Mouse (Mus musculus) ovary, postnatal 14 days (tissue): ENCODE results near the gene Atp5d.

Source experiments
- DNase-seq: peaks from one replicate; pipeline ENCODE4 v3.0.0; 2022; ENCODE audit warnings: low spot score

The Atp5d gene

DNA sequence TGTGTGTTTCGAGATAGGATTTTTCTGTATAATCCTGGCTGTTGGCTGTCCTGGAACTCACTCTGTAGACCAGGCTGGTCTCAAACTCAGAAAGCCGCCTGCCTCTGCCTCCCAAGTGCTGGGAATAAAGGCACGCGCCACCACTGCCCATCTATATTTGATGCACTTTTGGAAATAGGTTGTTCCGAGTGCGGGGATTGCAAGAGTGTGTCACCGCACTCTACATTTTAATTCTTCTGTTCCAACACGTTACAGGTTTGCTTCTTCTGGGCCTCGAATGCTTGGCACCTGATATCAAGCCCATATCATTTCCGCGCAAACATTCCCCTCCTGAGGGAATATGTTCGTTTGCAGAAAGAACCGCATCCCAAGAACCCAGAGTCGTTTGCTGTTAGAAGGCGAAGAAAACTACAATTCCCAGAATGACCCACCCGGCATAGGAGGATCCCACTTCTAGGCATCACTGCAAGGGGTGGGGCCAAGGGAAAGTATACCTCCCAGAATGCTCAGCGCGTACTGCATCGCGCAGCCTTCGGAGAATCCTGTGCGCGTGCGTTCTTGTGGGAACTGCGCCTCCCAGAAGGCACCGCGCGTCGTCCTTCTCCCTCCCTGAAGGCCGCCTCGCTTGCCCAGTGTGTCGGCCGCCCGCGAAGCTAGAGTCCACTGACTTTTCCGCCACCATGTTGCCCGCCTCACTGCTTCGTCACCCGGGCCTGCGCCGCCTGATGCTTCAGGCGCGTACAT is 3.5 kb downstream of the Atp5d start:
- no peak for DNase-seq

DNA sequence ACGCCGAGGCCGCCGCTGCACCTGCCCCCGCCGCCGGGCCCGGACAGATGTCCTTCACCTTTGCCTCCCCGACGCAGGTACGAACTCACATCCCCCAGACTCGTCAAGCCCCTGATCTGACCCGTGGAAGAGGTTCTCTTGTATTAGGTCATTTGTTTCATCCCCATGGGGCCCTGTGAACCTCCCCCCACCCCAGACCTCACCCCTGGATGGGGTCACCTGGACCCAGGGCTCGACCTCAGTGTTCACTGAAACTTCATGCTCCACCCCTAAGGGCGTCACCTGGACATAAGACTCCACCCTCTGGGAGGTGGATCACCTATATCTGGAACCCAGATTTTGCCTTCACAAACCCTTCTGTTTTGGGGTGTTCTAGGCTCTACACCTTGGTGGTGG is 4.1 kb downstream of the Atp5d start:
- DNase-seq: no peak

DNA sequence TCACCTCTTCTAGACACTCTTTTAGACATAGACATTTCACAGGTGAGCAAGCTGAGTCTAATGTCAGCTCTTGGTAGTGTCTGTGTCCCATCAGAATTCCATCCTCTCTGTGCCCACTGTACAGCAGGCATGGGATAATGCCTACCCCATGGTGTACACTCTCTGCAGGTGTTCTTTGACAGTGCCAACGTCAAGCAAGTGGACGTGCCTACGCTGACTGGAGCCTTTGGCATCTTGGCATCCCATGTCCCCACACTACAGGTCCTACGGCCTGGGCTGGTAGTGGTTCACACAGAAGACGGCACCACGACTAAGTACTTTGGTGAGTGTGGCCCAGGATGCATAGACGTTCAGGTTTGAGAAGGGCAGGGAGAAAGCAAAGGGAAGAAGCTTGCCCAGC is 5.2 kb downstream of the Atp5d start:
- DNase-seq: no peak

DNA sequence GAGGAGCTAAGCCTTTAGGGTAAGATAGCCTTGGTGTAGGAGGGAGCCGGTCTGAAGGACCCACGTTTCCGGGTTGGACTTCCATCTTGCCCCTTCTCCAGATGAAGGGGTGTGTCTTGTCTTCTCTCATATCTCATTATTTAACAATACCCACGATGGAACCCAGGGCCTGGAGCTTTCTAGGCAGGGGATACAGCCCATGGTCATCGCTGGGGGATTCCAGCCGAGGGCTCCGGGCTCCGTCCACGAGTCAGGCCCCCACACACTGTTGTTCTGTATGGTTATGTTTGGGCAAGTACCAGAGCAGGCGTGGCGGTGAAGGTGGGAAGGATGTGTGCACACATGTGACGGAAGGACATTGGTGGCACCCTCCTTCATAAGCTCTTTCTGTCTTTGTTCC is 5.7 kb downstream of the Atp5d start:
- no peak for DNase-seq

DNA sequence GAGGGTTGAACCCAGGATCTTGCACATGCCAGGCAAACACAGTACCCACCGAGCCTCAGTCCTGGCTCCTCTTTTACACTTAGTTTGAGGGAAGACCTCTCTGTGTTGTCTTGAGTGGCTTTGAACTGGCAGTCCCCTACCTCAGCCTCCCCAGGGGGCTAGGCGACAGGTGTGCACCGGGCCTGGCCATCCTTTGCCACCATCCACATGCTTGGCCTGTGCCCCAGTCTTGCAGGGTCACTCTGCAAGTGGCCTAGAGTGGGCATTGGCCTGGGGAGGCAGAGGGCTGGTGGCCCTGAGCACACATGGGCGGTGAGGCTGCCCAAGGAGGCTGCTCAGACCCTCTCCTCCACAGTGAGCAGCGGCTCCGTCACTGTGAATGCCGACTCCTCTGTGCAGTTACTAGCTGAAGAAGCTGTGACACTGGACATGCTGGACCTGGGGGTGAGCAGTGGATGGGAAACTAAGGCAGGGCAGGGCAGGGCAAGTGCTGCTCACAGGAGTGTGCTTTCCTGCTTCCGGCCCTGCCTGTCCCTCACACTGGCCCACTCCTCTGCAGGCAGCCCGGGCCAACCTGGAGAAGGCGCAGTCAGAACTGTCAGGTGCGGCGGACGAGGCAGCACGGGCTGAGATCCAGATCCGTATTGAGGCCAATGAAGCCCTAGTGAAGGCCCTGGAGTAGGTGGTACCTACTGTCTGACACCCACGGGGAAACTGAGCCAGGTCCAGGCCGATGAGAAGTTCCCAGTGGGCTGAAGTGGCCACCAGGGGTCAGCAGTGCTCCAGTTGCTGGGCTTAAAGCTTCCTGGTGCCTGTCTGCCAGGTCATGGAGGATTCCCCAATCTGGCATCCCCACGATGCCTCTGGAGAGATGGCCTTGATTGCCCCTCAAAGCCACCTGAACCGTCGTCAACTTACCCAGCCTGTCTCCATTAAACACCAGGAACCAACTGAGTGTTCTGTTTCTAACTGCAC is 6.7 kb downstream of the Atp5d start:
- no peak for DNase-seq

DNA sequence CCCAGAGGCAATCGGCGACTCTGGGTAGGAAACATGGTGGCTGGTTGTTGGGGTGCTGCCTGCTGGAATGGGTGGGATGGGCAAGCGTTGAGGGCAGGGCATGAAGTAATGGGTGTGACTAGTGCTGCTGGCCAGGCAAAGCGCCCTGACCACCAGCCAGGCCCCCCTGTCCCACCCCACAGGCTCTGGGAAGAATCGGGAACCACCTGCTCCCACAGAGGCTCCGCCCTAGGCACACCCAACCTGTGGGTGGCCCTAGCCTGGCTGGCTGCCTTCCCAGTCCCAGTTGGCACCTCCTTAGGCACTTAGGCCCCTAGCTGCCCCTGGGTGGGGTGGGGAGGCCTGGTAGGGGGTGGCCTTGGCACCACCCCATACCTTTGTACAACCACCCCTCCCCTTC is 7.5 kb downstream of the Atp5d start:
- DNase-seq: no peak

DNA sequence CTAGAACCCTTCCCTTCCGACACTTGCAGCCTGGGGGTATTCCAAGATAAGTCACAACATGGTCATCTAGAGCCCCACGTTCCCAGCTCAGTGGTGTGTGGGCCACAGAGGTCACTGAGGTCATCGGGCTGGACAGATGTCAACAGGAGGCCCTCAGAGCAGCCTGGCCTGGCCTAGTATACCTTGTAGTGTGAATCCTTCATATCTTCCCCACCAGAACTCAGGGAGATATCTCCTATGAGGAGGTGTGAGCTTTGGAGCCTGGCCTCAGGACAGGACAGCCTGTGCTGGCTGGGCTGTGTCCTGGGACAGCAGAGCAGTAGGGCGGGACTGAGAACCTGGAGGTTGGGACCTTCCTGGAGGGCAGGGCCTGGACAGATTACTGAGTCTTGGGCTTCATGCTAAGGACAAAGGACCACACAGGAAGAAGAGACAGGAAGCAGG is 8.2 kb downstream of the Atp5d start:
- DNase-seq: no peak

DNA sequence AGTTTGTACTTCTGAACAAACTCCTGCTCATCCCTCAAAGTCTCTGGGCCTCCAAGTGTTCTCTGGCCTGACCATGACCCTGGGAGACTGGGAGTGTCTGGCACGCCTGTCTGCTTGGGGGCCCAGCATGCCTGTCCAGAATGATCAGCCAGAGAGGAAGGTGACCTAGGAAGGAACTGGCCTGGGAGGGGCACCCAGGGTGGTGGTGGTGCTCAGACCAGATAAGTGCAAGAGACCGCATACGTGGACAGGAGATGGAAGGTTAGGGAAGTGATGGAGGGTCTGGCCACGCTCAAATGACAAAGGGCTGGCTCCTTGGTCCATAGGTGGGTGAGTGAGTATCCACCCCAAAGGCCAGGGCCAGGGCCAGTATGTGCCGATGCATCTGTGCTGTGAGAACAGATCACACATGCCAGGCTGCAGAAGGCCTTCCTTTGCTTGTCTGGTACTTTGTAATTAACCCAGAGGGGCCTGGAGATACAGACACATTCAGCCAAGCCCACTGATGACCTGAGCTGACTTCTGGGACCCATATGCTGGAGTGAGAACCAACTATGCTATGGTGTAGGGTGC is 8.8 kb downstream of the Atp5d start:
- no peak for DNase-seq

DNA sequence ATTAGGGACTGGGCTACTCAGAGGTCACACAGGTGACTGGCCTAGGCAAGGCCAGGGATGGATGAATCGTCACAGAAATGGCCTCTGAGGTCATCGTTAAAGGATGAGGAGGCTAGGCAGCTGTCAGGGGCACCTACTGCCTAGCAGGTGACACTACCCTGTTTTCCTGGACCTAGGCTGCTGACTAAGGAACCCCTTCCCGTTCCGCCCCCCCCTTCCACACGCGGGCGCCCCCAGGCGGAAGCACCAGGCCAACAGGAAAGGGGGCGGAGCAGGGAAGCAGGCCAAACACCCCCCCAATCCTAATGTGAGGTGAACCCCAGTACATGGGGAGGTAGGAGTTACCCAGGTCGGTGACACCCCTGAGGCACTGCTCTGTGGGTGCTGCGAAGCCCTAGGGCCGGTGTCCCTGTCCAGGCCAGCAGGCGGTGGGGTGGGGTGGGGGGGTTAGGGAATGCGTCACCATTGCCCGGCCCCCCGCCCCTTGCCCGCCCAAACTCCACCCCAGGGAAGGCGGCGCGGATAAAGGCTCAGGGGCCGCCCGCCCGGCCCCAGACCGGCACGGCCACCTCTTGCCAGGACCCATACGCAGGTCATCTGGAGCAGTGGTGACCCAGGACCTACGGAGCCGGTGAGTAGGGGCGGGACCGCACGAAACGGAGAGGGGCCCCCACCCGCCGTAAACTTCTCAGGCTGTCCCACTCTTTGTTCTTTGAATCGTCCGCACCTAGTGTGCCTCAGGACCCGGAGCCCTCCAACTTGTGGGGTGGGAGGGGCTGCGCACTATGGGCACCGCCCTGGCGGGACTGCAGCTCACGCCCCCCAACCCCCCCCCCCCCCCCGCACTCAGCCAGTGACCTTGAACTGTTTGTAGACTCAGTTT is 9.5 kb downstream of the Atp5d start, which contains the start of gene Midn:
TSS of gene Midn (plus strand) at position 554 of the 883 bp plus-strand sequence.
- no peak for DNase-seq

DNA sequence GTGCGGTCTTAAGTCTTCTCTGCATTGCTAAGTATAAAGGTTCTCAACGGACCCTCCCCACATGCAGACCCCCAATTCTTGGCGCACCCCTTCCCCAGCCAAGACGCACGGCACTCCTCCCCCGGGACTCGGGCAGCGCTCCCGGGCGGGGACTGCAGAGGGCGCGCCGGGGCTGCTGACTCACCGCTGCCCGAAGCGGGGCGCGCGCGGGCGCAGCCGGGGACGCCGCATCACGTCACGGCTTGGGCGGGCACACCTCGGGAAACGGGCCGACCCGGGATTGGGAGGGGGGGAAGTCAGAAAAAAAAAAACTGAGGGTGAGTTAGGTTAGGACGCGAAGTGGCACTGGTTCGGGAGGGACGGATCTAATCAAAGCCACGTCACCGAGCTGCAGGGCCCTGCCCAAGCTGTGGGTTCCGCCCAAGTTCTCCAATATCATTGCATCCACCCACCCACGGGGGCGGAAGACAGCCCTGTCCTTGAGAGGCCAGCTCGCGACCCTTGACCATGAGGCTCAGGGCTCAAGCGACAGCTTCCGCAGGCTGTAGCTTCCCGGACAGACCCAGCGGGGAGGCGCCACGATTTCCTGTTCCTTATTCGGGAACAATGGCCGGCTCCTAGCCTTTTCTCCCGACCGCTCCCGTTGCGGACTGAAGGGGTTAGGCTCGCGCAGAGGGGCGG is 10.3 kb downstream of the Atp5d start:
- DNase-seq: peak; percentile 94

DNA sequence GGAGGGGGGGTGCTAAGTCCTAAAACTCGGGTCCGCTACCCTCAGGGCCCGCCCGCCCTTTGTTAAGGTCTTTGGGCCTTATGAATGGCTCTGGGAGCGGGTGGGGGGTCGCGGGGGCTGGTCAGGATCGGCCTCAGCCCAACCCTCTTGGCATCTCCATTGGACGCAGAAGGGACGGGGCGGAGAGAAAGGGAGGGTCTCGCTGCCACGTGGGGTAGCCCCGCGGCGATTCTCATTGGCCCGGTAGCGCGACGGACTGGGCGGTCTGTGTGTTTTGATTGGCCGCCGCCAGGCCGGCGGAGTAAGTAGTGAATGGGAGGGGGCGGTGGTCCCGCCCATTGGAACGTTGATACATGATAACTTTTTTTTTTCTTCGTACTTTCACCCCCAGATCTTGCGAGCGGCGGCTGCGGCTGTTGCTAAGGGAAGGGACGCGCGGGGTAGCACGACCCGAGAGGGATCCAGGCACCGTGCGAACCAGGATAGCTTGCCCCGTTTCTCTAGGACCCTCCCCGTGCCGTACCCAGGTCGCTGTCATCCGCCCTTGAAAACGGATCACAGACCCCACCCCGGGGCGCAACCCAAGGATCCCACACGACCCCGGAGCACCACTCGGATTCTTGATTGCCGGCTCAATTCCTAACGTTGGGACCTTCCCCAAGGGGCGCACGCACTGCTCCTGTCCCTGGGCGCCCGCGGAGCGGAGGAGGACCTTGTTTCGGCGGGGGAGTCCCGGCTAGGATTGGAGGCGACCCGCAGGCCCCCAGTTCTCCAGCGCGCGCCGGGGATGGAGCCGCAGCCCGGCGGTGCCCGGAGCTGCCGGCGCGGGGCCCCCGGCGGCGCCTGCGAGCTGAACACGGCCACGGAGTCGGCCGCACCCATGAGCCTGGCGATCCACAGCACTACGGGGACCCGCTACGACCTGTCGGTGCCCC is 11.1 kb downstream of the Atp5d start:
- peak; percentile 91 for DNase-seq

DNA sequence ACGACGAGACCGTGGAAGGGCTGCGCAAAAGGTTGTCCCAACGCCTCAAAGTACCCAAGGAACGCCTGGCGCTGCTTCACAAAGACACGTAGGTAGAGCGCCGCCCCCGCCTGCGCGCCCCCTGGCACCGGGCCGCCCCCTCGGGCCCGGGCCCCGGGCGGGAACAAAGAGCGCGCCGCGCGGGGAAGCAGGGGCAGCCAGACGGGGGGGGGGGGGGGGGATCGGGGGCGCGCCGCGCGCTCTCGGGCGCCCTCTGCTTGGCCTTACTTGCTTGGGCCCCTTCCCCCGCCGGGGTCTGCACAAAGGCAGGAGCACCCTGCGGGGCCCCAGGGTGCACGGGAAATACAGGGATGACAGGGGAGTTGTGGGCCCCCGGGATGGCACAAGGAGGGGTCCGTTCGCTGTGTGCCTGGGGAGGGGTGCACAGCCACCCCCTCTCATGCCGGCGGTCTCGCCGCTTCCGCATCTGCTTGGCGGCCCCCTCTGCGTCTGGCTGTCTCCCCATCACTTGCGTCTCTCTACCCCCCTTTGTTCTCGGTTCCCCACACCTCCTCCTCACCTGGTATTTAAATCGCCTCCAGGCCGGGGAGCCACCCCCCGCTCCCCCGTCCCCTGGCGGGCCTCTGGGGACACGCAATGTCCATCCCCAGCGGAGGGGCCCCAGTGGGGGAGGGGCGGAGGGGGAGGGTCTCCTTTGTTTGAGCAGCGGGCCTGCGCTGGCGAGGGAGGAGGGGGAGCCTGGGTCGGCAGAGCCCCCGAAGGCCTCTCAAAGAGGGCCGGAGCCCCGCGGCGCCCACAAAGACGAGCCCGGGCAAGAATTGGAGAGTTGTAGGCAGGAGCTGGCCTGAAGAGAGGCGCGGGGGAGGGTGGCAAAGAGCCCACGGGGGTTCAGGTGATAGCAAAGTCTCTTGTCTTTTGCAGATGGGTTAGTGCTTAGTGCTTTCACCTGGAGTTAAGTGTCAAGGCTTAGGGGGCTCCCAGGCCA is 12.1 kb downstream of the Atp5d start:
- DNase-seq: no peak

DNA sequence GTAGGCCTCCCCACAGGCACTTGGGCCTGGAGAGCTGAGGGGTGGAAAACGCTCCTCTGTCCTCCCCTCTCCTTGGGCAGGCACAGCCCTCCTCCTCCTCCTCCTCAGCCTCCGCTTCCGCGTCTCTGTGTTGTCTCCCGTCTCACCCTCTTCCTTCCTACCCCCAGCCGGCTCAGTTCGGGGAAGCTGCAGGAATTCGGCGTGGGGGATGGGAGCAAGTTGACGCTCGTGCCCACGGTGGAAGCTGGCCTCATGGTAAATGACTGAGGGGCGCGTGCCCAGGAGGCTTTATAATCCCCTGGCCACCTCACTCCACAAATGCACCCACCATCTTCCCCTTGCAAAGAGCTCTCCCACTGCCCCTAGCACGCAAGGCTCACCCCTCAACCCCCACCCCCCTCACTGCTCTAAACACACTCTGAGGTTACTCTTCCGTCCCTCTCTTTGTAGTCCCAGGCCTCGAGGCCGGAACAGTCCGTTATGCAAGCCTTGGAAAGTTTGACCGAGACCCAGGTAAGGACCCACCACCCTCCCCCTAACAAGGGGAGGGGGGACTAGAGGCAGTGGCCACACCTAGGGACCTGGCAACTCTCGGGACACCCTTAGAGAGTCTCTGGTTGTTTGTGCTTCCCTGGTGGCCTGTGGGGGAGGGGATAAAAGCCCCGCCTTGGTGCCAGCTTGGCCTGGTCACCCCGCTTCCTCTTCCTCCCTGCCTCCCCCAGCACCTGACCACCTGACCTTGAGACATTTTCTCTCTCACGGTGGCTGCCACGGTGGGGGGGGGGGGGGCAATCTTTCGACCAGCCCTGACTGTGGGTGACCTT is 13.0 kb downstream of the Atp5d start:
- no peak for DNase-seq

DNA sequence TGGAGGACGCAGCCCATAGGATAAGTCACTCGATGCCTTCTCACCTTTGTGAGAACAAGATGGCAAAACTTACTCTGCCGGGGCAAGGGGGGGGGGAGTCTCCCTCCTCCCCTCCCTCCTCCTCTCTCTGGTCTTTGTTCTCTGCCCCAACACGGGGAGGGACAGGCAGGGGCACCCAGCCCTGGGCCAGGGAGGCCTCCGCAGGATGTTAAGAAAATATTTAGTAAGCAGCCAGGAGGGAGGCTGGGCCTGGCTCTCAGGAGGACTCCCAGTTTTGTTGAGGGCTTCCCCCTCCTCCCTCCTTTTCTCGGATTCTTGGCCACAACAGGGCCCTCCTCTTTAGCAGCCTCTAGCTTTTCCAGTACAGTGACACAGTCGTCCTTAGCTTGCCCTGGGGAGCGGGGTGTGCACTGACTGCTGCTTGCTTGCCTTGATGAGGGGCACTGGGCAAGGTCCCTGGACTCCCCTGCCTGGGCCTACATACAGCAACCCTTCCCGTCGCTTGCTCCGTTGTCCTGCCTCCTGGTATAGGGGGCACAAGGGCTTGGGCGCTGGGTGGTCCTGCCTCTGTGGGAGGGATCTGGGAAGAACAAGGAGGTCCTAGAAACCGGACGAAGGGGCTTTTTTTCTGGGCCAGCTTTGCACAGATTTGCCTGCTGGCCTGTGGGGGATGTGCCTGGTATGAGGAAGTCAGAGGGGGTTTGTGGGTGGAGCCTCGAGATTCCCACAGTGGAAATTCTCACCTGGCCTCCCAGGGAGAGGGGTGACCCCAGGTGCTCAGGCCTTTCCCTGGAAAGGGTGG is 13.8 kb downstream of the Atp5d start:
- DNase-seq: no peak

DNA sequence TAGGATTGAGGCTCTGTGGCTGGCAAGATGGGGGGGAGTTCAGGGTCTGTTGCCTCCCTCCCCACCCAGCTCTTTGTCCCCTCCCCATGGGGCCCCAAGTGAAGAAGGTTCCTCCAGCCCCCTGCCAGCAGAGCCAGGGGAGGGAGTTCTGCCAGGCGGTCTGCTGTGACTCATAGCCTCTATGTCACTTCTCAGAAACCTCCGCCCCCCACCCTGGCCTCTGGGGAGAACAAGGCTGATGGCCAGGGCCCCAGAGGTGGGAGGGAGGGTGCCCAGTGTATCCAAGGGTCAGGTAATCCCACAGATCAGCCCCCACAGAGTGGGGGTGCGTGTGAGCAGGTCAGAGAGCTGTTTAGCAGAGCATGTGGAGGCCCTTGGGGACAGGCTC is 14.4 kb downstream of the Atp5d start:
- no peak for DNase-seq

DNA sequence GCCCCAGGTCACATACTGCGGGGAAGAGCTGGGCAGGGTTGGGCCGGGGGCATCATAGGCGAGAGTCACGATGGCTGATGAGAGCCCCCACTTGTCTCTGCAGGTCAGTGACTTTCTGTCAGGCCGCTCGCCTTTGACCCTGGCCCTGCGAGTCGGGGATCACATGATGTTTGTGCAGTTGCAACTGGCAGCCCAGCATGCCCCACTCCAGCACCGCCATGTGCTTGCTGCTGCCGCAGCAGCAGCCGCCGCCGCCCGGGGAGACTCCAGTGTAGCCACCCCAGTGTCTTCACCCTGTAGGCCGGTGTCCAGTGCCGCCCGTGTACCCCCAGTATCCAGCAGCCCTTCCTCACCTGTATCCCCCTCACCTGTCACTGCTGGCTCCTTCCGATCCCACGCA is 15.3 kb downstream of the Atp5d start:
- no peak for DNase-seq

DNA sequence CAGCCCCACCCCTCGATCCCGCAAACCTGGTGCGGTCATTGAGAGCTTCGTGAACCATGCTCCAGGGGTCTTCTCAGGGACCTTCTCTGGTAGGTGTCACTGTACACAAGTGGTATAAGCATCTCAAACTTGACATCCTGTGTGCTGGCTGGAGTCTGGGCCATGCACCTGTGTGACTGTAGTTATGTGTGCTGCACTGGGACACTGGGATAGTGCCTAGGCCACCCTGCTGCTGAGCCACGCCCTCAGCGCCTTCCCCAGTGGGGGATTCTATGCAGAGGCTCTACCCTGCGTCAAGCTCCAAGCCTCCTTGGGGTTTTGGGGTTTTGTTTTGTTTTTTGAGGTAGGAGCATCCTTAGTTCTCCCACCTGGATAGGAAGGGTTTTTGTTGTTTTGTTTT is 16.0 kb downstream of the Atp5d start:
- no peak for DNase-seq
